Mouse (Mus musculus) lung, embryonic 15.5 days (tissue): ENCODE data around the gene Nbas. TPM values are rescaled to one million over a fixed set of nuclear protein-coding genes. Genes with fewer than 3 reads are reported as not detected.

Experiments used
- ATAC-seq: fragments of 200-750 bp; cut with Nextera tagmentation; 2 replicates; pipeline ENCODE4 v1.8.0; 2017; ENCODE audit warnings: moderate number of reproducible peaks, borderline replicate concordance; ENCODE audit not compliant: low FRiP score, low TSS enrichment; ENCODE audit errors: extremely low read depth
- H3K27ac ChIP-seq: fragments of 300-500 bp; sonication (generic); 2 replicates; pipeline ENCODE4 v1.5.1; 2015; ENCODE audit warnings: moderate library complexity, mild to moderate bottlenecking, inconsistent platforms
- H3K27me3 ChIP-seq: fragments of 300-500 bp; sonication (generic); 2 replicates; pipeline ENCODE4 v1.6.1; 2015; ENCODE audit warnings: inconsistent platforms
- H3K36me3 ChIP-seq: fragments of 300-500 bp; sonication (generic); 2 replicates; pipeline ENCODE4 v1.6.1; 2015; ENCODE audit warnings: inconsistent platforms
- H3K4me1 ChIP-seq: fragments of 300-500 bp; sonication (generic); 2 replicates; pipeline ENCODE4 v1.6.1; 2015; ENCODE audit warnings: inconsistent platforms
- H3K4me2 ChIP-seq: fragments of 300-500 bp; sonication (generic); 2 replicates; pipeline ENCODE4 v1.6.1; 2015; ENCODE audit warnings: inconsistent platforms, mild to moderate bottlenecking, moderate library complexity
- H3K4me3 ChIP-seq: fragments of 300-500 bp; sonication (generic); 2 replicates; pipeline ENCODE4 v1.5.1; 2015; ENCODE audit warnings: mild to moderate bottlenecking, inconsistent platforms
- H3K9ac ChIP-seq: fragments of 300-500 bp; sonication (generic); 2 replicates; pipeline ENCODE4 v1.6.1; 2015; ENCODE audit warnings: inconsistent platforms
- H3K9me3 ChIP-seq: fragments of 300-500 bp; sonication (generic); 2 replicates; pipeline ENCODE4 v1.6.1; 2016; ENCODE audit warnings: inconsistent platforms
- WGBS: fragments of 180-500 bp; shearing (Covaris S2); methylation state at CpG from one replicate; pipeline ENCODE4 v1.1.7; 2015; 5-methylcytosine and 5-hydroxymethylcytosine counted together
- polyA plus RNA-seq: library from polyadenylated mRNA; unstranded; fragments of >200 nt; fragmentation: Nextera tagmentation; extraction: Ambion mirVana; gene quantifications from 2 replicates; pipeline ENCODE4 v1.2.1, GENCODE M21; 2015

Gene Nbas
- polyA plus RNA-seq, 1 experiment from 2014 or later: 13.3 TPM

DNA sequence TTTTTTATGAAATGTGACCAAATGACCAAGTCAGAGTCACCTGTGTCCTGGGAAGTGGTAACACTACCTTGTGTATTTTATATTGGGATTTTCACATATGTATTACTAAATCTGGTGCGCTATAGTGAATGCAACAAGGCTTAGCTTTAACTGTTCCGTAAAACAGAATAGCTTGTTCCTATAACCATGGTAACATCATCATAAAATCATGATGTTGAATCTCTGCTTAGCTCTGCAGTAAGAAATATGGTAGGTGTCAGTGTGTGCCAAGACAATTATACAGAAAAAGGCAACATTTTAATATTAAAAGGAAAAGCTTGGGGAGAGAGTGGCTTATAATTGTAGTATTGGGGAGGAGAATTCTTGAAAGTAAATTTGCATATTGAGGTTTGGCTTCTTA lies 45.0 kb downstream of the Nbas start:
- peaks cover 7% of the 10 kb centered on the region; the same call in 1 of the 2 replicates for H3K36me3 ChIP-seq
- H3K4me1 ChIP-seq: no peaks in the 10 kb centered on the region
- H3K9ac ChIP-seq: no peak overlapping the region
- no peaks in the 10 kb centered on the region for H3K9me3 ChIP-seq
- H3K27ac ChIP-seq: no peak overlapping the region
- H3K4me3 ChIP-seq: no peak overlapping the region
- ATAC-seq: no peak
- 94% methylated on average over 2 of the region's 2 CpGs for WGBS
- H3K4me2 ChIP-seq: no peak overlapping the region
- no peaks in the 10 kb centered on the region for H3K27me3 ChIP-seq

DNA sequence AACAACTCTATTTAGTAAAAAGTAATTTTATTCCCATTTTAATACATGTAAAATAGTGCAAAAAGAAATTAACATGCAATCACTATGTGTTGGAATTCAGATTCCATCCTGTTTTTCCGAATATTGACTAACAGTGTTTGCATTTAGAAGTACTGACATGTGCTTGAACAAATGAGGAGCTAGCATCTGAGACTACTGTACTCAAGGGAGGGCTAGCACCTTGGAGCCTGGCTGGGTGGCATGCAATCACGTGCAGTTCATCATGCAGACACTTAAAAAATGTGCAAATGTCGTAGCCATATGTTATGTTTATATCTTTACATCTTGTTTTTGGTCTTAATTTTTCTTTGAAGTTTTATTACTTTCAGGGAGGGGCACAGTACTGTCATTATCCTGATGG lies 45.5 kb downstream of the Nbas start:
- no peak overlapping the region for H3K4me3 ChIP-seq
- H3K36me3 ChIP-seq: peaks cover 7% of the 10 kb centered on the region; the same call in 1 of the 2 replicates
- no peak overlapping the region for H3K27ac ChIP-seq
- ATAC-seq: no peak
- no peaks in the 10 kb centered on the region for H3K4me1 ChIP-seq
- WGBS: 63% methylated on average over 3 of the region's 3 CpGs
- H3K9me3 ChIP-seq: no peaks in the 10 kb centered on the region
- H3K9ac ChIP-seq: no peak overlapping the region
- H3K4me2 ChIP-seq: no peak overlapping the region
- no peaks in the 10 kb centered on the region for H3K27me3 ChIP-seq

DNA sequence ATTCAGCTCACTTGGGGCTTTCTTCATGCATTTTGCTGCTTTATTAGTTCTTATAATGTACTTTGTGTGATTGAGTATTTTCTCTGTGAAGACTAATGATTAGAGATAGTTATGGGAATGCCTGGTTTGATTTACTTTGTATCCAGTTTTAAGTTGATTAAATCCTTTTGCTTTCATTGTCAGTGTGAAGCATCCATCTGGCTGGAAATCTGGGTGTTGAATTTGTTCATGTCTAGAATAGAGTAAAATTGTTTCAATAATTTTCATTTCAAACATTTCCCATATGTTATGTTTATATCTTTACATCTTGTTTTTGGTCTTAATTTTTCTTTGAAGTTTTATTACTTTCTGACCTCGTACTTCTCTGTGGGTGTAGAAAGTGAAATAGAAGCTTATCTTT lies 46.1 kb downstream of the Nbas start:
- H3K27me3 ChIP-seq: no peaks in the 10 kb centered on the region
- no peak overlapping the region for H3K4me2 ChIP-seq
- peaks cover 6% of the 10 kb centered on the region; the same call in 1 of the 2 replicates for H3K36me3 ChIP-seq
- ATAC-seq: no peak
- H3K4me3 ChIP-seq: no peak overlapping the region
- no peak overlapping the region for H3K9ac ChIP-seq
- no peaks in the 10 kb centered on the region for H3K9me3 ChIP-seq
- H3K4me1 ChIP-seq: no peaks in the 10 kb centered on the region
- 89% methylated on average over 1 of the region's 1 CpGs for WGBS
- no peak overlapping the region for H3K27ac ChIP-seq

DNA sequence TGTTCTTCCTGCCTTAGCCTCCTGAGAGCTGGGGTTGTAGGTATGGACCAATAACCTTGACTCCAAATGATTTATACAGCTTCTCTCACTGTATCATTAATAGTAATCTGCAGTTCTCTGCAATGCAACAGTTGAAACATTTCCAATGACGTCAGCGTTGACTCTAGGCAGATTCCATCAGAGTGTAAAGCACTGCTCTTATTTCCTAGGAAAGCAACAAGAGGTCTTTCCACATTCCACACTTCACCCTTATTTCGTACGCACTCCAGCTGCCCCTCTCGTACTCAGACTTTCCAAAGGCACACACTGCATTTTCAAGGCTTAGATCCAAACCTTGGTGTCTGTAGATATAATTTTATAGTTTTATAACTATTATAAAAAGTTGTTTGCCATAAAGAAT lies 73.6 kb downstream of the Nbas start:
- no peak; the same call in 1 of the 2 replicates for ATAC-seq

DNA sequence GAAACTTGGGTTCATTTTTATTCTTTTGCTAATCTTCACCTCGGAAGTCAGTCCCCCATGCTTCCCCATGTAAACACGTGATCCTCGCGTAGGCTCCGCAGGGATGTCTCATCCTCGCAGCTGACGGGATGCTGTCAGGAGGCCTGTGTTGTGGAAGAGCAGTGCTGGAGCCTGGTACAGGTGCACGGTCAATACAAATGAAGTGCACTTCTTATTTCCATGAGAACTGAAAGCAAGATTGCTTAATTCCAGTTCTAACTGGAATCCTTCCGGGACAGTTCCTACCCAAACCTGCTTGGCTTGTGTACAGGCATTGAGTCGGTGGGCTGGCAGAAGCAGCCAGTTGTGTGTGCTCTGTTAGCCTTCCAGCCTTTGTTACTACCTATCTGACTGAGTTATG lies 87.3 kb downstream of the Nbas start:
- 85% methylated on average over 10 of the region's 10 CpGs for WGBS
- H3K4me1 ChIP-seq: no peaks in the 10 kb centered on the region
- H3K9me3 ChIP-seq: no peaks in the 10 kb centered on the region
- no peak overlapping the region for H3K9ac ChIP-seq
- H3K27ac ChIP-seq: no peak overlapping the region
- H3K4me3 ChIP-seq: no peak overlapping the region
- no peak overlapping the region for H3K4me2 ChIP-seq
- ATAC-seq: no peak
- 0 out of 2 replicates have a peak, but pooled peaks cover 3% of the 10 kb centered on the region for H3K36me3 ChIP-seq
- H3K27me3 ChIP-seq: no peaks in the 10 kb centered on the region

More for the DNA sequence above, 73.6 kb downstream of the Nbas start:
- Histone ChIP-seq H3K9ac (no peak overlapping the region), H3K4me3 (no peak overlapping the region), H3K9me3 (no peaks in the 10 kb centered on the region), H3K4me1 (no peaks in the 10 kb centered on the region), H3K27me3 (no peaks in the 10 kb centered on the region), H3K27ac (no peak overlapping the region), H3K36me3 (no peaks in the 10 kb centered on the region), H3K4me2 (no peak overlapping the region)
- WGBS: 43% methylated on average over 5 of the region's 5 CpGs

DNA sequence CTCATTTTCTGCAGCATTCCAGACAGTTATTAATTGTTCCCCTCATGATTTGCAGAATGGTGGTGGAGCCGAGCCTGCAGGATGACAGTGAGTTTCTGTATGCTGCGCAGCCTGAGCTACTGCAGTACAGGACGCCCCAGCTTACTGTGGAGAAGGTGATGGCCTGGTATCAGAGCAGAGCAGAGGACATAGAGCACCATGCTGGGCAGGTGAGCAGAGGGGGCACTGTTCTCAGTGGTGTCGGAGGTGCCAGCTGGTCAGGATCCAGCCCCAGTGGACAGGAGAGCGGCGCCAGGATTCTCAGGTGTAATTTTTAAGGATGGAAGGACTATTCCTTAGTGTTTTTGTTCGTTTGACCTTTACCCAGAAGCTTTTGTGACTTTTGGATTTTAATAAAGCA lies 87.8 kb downstream of the Nbas start:
- no peak overlapping the region for H3K9ac ChIP-seq
- WGBS: 86% methylated on average over 7 of the region's 7 CpGs
- no peak overlapping the region for H3K27ac ChIP-seq
- no peak for ATAC-seq
- no peaks in the 10 kb centered on the region for H3K4me1 ChIP-seq
- no peaks in the 10 kb centered on the region for H3K27me3 ChIP-seq
- no peaks in the 10 kb centered on the region for H3K9me3 ChIP-seq
- no peak overlapping the region for H3K4me3 ChIP-seq
- H3K36me3 ChIP-seq: peaks cover 4% of the 10 kb centered on the region; the same call in 1 of the 2 replicates
- no peak overlapping the region for H3K4me2 ChIP-seq

DNA sequence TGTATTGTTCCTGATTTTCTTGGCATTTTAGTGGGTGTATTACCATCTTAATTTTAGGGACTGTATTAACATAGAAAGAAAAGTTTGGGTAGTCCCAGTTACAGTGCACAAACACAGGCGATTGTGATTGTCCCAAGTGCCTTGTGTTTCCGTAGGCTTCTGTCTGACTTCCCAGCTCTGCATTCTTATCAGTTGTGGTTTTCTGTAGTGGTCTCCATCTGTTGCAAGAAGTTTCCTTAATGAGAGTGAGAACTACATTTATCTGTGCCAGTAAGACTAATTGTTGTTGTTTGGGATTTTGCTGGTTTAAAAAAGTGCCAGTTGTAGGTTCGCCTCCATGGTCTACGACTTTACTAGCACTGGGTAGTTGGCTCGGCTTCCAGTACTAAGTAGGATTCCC lies 88.3 kb downstream of the Nbas start:
- Histone ChIP-seq H3K4me1 (no peaks in the 10 kb centered on the region), H3K9ac (no peak overlapping the region), H3K4me3 (no peak overlapping the region), H3K36me3 (peaks cover 9% of the 10 kb centered on the region), H3K4me2 (no peak overlapping the region), H3K9me3 (no peaks in the 10 kb centered on the region), H3K27ac (no peak overlapping the region), H3K27me3 (no peaks in the 10 kb centered on the region)
- WGBS: 91% methylated on average over 5 of the region's 5 CpGs
- no peak for ATAC-seq

DNA sequence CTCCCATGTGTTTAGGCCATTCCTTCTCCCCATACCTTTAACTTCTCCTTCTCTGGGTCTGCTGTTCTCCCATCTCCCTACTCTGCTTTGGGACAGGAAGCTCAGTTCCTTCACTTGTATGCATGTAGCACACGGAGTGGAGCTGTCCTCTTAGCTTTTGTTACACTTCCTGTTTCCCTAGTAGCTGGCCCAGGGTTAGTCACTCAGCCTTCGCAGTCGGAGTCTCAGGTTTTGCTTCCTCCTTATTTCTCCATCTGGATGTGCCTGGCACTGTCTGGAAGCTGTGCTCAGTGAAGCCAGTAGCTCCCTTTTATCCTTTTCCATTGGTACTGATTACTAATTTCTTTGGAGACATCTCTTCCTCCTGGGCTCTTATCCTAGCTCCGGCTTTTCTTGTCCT lies 89.9 kb downstream of the Nbas start:
- no peak for ATAC-seq
- no peaks in the 10 kb centered on the region for H3K9me3 ChIP-seq
- no peak overlapping the region for H3K9ac ChIP-seq
- no peak overlapping the region for H3K4me3 ChIP-seq
- 54% methylated on average over 4 of the region's 4 CpGs for WGBS
- no peaks in the 10 kb centered on the region for H3K4me1 ChIP-seq
- H3K27ac ChIP-seq: peak overlapping the region; percentile 41; the same call in 1 of the 2 replicates
- no peak overlapping the region for H3K4me2 ChIP-seq
- no peaks in the 10 kb centered on the region for H3K27me3 ChIP-seq
- H3K36me3 ChIP-seq: peaks cover 17% of the 10 kb centered on the region

DNA sequence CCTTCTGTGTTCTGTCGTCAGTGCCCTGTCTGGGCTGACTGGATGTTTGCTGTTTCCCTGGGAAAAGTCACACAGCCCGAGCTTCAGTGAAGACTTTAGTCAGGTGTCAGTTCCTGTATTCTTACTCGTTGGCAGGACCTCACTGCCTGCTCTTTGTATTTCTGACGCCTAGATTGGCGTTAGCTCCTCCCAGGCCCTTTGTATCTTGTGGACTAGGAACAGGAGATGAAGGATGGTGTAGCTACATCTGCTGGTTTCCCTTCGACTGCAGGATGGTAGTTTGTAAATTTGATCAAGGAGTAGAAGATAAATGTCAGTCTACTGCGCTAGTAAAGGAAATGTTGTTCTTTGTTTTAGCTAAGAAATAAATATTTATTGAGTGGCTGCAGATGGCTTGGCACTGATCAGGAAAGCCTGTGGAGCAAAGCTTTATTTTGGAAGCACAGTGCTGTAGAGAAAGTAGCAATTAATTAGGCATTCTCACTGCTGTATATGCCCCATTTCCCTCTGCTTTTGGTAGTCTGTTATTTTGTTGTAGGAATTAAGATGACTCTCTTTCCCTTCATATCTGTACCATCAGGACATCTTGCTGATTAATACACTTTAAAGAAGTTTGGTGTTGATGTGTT lies 91.4 kb downstream of the Nbas start:
- H3K9ac ChIP-seq: no peak overlapping the region
- peaks cover 17% of the 10 kb centered on the region for H3K36me3 ChIP-seq
- H3K4me2 ChIP-seq: no peak overlapping the region
- ATAC-seq: no peak
- no peaks in the 10 kb centered on the region for H3K9me3 ChIP-seq
- 17% methylated on average over 7 of the region's 7 CpGs for WGBS
- no peaks in the 10 kb centered on the region for H3K4me1 ChIP-seq
- H3K4me3 ChIP-seq: no peak overlapping the region
- no peak overlapping the region for H3K27ac ChIP-seq
- H3K27me3 ChIP-seq: no peaks in the 10 kb centered on the region

DNA sequence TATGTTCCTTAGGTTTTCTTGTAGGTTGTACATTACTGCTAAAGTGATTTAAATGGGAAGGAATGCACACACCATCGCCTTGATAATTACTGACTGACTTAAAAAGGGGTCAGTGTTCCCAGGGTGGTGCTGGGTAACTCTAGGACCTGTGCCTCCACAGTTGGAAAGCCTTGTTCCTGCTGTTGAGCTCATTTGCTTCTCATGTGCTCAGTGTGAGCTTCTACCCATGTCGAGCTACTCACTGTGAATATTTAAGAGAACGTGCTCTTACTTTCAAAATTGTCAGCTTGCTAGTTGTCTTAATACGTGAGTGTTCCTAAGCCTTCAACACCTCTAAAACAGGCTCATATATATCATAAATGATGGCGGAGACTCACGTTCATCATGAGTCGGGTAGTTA lies 112.6 kb downstream of the Nbas start:
- Histone ChIP-seq H3K9me3 (no peaks in the 10 kb centered on the region), H3K36me3 (no peaks in the 10 kb centered on the region), H3K4me3 (no peak overlapping the region), H3K27me3 (no peaks in the 10 kb centered on the region), H3K4me1 (no peaks in the 10 kb centered on the region), H3K9ac (no peak overlapping the region), H3K27ac (no peak overlapping the region), H3K4me2 (no peak overlapping the region)
- ATAC-seq: no peak
- 90% methylated on average over 7 of the region's 7 CpGs for WGBS

DNA sequence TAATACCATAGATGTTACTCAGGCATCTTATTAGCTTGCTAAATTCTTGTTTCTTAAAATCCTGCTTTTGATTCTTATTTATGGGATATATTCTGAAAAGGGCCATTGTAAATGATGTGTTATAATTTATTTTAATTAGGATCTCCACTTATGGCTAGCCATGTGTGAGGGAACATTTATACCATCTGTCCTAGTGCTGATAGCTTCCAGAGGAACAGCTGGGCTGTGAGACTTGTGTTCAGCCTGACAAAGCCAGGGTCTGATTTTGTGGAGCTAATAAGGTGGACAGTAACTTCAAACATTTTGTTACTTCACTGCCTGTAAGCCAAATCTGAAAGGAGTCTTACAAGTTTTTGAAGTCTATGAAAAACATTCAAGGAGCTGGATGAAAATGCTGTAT lies 113.1 kb downstream of the Nbas start:
- Histone ChIP-seq H3K9ac (no peak overlapping the region), H3K36me3 (no peaks in the 10 kb centered on the region), H3K4me2 (no peak overlapping the region), H3K4me3 (no peak overlapping the region), H3K4me1 (no peaks in the 10 kb centered on the region), H3K9me3 (no peaks in the 10 kb centered on the region), H3K27ac (no peak overlapping the region), H3K27me3 (no peaks in the 10 kb centered on the region)
- ATAC-seq: no peak

DNA sequence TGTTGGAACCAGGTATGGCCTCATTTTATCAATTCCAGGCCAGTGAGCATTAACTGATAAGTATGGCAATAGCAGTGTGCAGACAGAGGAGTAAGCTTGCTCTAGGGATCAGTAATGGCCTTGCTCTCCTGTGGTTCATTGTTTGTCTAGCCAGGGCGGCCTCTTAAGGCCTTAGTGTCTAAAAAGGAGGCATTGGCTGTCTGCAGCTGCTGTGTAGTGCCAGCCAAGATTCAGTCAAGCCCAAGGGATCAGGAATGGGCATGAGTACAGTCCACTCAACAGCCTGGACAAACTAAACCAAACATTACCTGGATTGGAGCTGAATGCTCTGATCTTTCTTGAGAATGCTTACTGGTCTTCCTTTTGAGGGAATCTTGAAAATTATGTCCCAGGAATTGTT lies 120.7 kb downstream of the Nbas start:
- no peak overlapping the region for H3K9ac ChIP-seq
- no peak overlapping the region for H3K27ac ChIP-seq
- H3K27me3 ChIP-seq: no peaks in the 10 kb centered on the region
- 55% methylated on average over 1 of the region's 1 CpGs for WGBS
- H3K4me1 ChIP-seq: no peaks in the 10 kb centered on the region
- ATAC-seq: no peak
- H3K4me2 ChIP-seq: no peak overlapping the region
- H3K9me3 ChIP-seq: no peaks in the 10 kb centered on the region
- peaks cover 15% of the 10 kb centered on the region; the same call in 1 of the 2 replicates for H3K36me3 ChIP-seq
- no peak overlapping the region for H3K4me3 ChIP-seq

DNA sequence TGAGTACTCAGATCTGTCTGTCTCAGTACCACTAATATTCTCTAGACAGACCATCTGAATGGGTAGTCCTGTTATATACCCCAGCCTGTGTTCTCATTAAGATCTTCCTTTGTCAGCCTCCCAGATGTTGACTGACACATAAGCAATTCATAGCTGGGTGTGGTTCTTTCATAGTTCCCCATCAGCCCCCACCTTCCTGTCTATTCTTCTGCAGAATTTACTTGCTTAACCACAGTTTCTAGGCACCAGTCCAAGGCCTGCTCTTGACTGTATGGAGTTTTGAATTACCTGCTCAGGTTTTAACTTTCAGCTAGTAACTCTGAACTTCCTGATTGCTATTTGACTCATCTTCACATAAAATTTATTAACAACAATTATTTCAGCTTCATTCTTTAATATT lies 141.3 kb downstream of the Nbas start:
- Histone ChIP-seq H3K4me2 (no peak overlapping the region), H3K27me3 (no peaks in the 10 kb centered on the region), H3K27ac (no peak overlapping the region), H3K4me3 (no peak overlapping the region), H3K9ac (no peak overlapping the region), H3K9me3 (no peaks in the 10 kb centered on the region), H3K36me3 (no peaks in the 10 kb centered on the region), H3K4me1 (no peaks in the 10 kb centered on the region)
- no peak for ATAC-seq
